Mouse (Mus musculus) CH12.LX (cell line): Measurements from ENCODE around the gene Islr.

Source experiments
- CHD1 ChIP-seq: IDR thresholded peaks from 2 replicates; pipeline ENCODE4 v1.6.1; 2012; ENCODE audit warnings: low read depth, low read length, improper control_type of control experiment, inconsistent platforms
- CHD2 ChIP-seq: IDR thresholded peaks from 2 replicates; pipeline ENCODE4 v1.6.1; 2011; ENCODE audit warnings: low read length, improper control_type of control experiment
- CTCF ChIP-seq, 2 experiments: IDR thresholded peaks in 1 of 2; conservative IDR thresholded peaks in 1 of 2; 2 replicates each; pipeline ENCODE4 v1.5.1; 2011 to 2012; ENCODE audit warnings: low read depth in 2 of 2, low read length in 2 of 2, improper control_type of control experiment in 1 of 2, inconsistent platforms in 1 of 2, mild to moderate bottlenecking in 1 of 2, moderate library complexity in 1 of 2
- MAZ ChIP-seq: IDR thresholded peaks from 2 replicates; pipeline ENCODE4 v1.6.1; 2012; ENCODE audit warnings: low read depth, mild to moderate bottlenecking, inconsistent platforms, low read length, improper control_type of control experiment, moderate library complexity
- POLR2A ChIP-seq: IDR thresholded peaks from 2 replicates; pipeline ENCODE4 v1.6.1; 2011; ENCODE audit warnings: low read depth, mild to moderate bottlenecking, improper control_type of control experiment, low read length

- TF ChIP-seq MAZ: no peak
- no peak for TF ChIP-seq CHD1
- TF ChIP-seq CHD2: no peak
- TF ChIP-seq POLR2A: no peak
- TF ChIP-seq CTCF (conservative IDR thresholded peaks at IDR 0.05 in 1 of 2, IDR thresholded peaks at IDR 0.05 in 1 of 2; ENCODE audit: low read depth in 2 of 2, low read length in 2 of 2): peak in 1 of 2 experiments; percentile 61; a peak in 2 of 4 replicates
These were observed at the start of gene Islr, which contains the start of gene Islr2 for GRCm38 (mm10) chr9:58203516-58204447.
